Mouse (Mus musculus) MEL (cell line): ENCODE results near the gene Frmd4a. TPM values are rescaled to one million over a fixed set of nuclear protein-coding genes. Genes with fewer than 3 reads are reported as not detected.

Experiments used
- DNase-seq: peaks from one replicate; pipeline ENCODE4 v3.0.0; 2011; ENCODE audit warnings: low read depth, low spot score
- H3K27ac ChIP-seq: 2 replicates; pipeline ENCODE4 v1.5.1; 2012; ENCODE audit warnings: low read depth, mild to moderate bottlenecking, control low read depth, low read length, moderate library complexity; ENCODE audit not compliant: control insufficient read depth
- H3K27me3 ChIP-seq, 2 experiments: fragments of 150-350 bp in 1 of 2; sonication (generic) in 1 of 2; 2 replicates each; pipeline ENCODE4 v1.6.1; 2012; ENCODE audit warnings: low read length in 2 of 2, mild to moderate bottlenecking in 2 of 2, improper control_type of control experiment in 1 of 2, moderate library complexity in 1 of 2; ENCODE audit not compliant: insufficient read depth in 2 of 2, control insufficient read depth in 1 of 2
- H3K36me3 ChIP-seq, 2 experiments: 2 replicates each; pipeline ENCODE4 v1.6.1; 2012 to 2014; ENCODE audit warnings: low read length in 2 of 2, improper control_type of control experiment in 1 of 2, inconsistent platforms in 1 of 2, mild to moderate bottlenecking in 1 of 2; ENCODE audit not compliant: insufficient read depth in 2 of 2, control insufficient read depth in 1 of 2
- H3K4me1 ChIP-seq, 2 experiments: fragments of 150-350 bp in 1 of 2; sonication (generic) in 1 of 2; 2 replicates each; pipeline ENCODE4 v1.6.1; 2012; ENCODE audit warnings: low read length in 2 of 2, improper control_type of control experiment in 1 of 2, mild to moderate bottlenecking in 1 of 2; ENCODE audit not compliant: insufficient read depth in 2 of 2, control insufficient read depth in 1 of 2
- H3K4me3 ChIP-seq, 2 experiments: fragments of 150-350 bp in 1 of 2; sonication (generic) in 1 of 2; 2 replicates each; pipeline ENCODE4 v1.5.1; 2012; ENCODE audit warnings: low read depth in 2 of 2, low read length in 2 of 2, mild to moderate bottlenecking in 2 of 2, moderate library complexity in 2 of 2, control low read depth in 1 of 2, improper control_type of control experiment in 1 of 2; ENCODE audit not compliant: control insufficient read depth in 1 of 2, insufficient read depth in 1 of 2
- H3K79me2 ChIP-seq: 2 replicates; pipeline ENCODE4 v1.6.1; 2012; ENCODE audit warnings: mild to moderate bottlenecking, low read length, moderate library complexity; ENCODE audit not compliant: control insufficient read depth, poor library complexity, insufficient read depth
- H3K9ac ChIP-seq: 2 replicates; pipeline ENCODE4 v1.6.1; 2012; ENCODE audit warnings: low read depth, mild to moderate bottlenecking, control low read depth, low read length, moderate library complexity; ENCODE audit not compliant: control insufficient read depth, poor library complexity, severe bottlenecking
- H3K9me3 ChIP-seq: fragments of 150-350 bp; sonication (generic); replicated peaks from 2 replicates; pipeline ENCODE4 v1.6.1; 2012; ENCODE audit warnings: mild to moderate bottlenecking, low read length, improper control_type of control experiment, moderate library complexity; ENCODE audit not compliant: insufficient read depth
- E2F4 ChIP-seq: IDR thresholded peaks from 2 replicates; pipeline ENCODE4 v1.6.1; 2011; ENCODE audit warnings: low read depth, low read length, improper control_type of control experiment, borderline replicate concordance
- ELF1 ChIP-seq: IDR thresholded peaks from 2 replicates; pipeline ENCODE4 v1.6.1; 2014; ENCODE audit warnings: low read depth, mild to moderate bottlenecking, inconsistent platforms, low read length, improper control_type of control experiment, moderate library complexity
- GATA1 ChIP-seq: IDR thresholded peaks from 2 replicates; pipeline ENCODE4 v1.6.1; 2011; ENCODE audit warnings: low read depth, low read length, improper control_type of control experiment
- KAT2A ChIP-seq: conservative IDR thresholded peaks from 2 replicates; pipeline ENCODE4 v1.6.1; 2012; ENCODE audit warnings: low read depth, low read length, improper control_type of control experiment, inconsistent platforms
- MAX ChIP-seq: IDR thresholded peaks from 2 replicates; pipeline ENCODE4 v1.6.1; 2011; ENCODE audit warnings: low read length, improper control_type of control experiment
- MAZ ChIP-seq: IDR thresholded peaks from 2 replicates; pipeline ENCODE4 v1.6.1; 2012; ENCODE audit warnings: low read depth, mild to moderate bottlenecking, inconsistent platforms, low read length, improper control_type of control experiment
- MXI1 ChIP-seq: IDR thresholded peaks from 2 replicates; pipeline ENCODE4 v1.6.1; 2011; ENCODE audit warnings: mild to moderate bottlenecking, low read depth, low read length, improper control_type of control experiment
- NELFE ChIP-seq: IDR thresholded peaks from 2 replicates; pipeline ENCODE4 v1.6.1; 2011; ENCODE audit warnings: low read depth, low read length, improper control_type of control experiment
- RCOR1 ChIP-seq: IDR thresholded peaks from 2 replicates; pipeline ENCODE4 v1.6.1; 2012; ENCODE audit warnings: low read depth, mild to moderate bottlenecking, inconsistent platforms, low read length, improper control_type of control experiment
- SIN3A ChIP-seq: IDR thresholded peaks from 2 replicates; pipeline ENCODE4 v1.6.1; 2012; ENCODE audit warnings: low read length, improper control_type of control experiment, inconsistent platforms
- UBTF ChIP-seq: IDR thresholded peaks from 2 replicates; pipeline ENCODE4 v1.6.1; 2012; ENCODE audit warnings: low read depth, mild to moderate bottlenecking, inconsistent platforms, low read length, improper control_type of control experiment, moderate library complexity, borderline replicate concordance; ENCODE audit not compliant: insufficient read depth
- USF1 ChIP-seq: IDR thresholded peaks from 2 replicates; pipeline ENCODE4 v1.6.1; 2014; ENCODE audit warnings: low read depth, mild to moderate bottlenecking, inconsistent platforms, low read length, improper control_type of control experiment, moderate library complexity
- USF2 ChIP-seq, 2 experiments: IDR thresholded peaks; 2 replicates each; pipeline ENCODE4 v1.6.1; 2011 to 2012; ENCODE audit warnings: improper control_type of control experiment in 2 of 2, low read length in 2 of 2, borderline replicate concordance in 1 of 2, inconsistent platforms in 1 of 2, low read depth in 1 of 2, mild to moderate bottlenecking in 1 of 2; ENCODE audit not compliant: insufficient read depth in 1 of 2
- ZC3H11A ChIP-seq: IDR thresholded peaks from 2 replicates; pipeline ENCODE4 v1.6.1; 2012; ENCODE audit warnings: low read depth, mild to moderate bottlenecking, inconsistent platforms, low read length, improper control_type of control experiment
- ZMIZ1 ChIP-seq: IDR thresholded peaks from 2 replicates; pipeline ENCODE4 v1.6.1; 2012; ENCODE audit warnings: low read depth, mild to moderate bottlenecking, inconsistent platforms, low read length, improper control_type of control experiment, moderate library complexity
- ZNF384 ChIP-seq: IDR thresholded peaks from 2 replicates; pipeline ENCODE4 v1.6.1; 2012; ENCODE audit warnings: low read depth, mild to moderate bottlenecking, inconsistent platforms, low read length, improper control_type of control experiment
- polyA plus RNA-seq, 2 experiments: library from polyadenylated mRNA; stranded (reverse) in 1 of 2; unstranded in 1 of 2; fragments of >175 nt in 1 of 2; fragments of >200 nt in 1 of 2; gene quantifications; 2 replicates each; pipeline versions ENCODE4 v1.2.1 to v1.2.4; 2012; ENCODE audit warnings: low replicate concordance in 2 of 2, low read depth in 1 of 2; ENCODE audit not compliant: insufficient read length in 2 of 2, insufficient read depth in 1 of 2, missing spikeins in 1 of 2
- total RNA-seq: library from RNA; depleted of rRNA; stranded (reverse); fragments of 300-350 nt; gene quantifications from 2 replicates; pipeline ENCODE4 v1.2.3, GENCODE M21; 2012; rRNA removed

Frmd4a gene
- 6.4 TPM in 2 replicates for total RNA-seq
- 10 to 100 TPM in 1 of 2 experiments, not detected in 1; 14.4 TPM for polyA plus RNA-seq

DNA sequence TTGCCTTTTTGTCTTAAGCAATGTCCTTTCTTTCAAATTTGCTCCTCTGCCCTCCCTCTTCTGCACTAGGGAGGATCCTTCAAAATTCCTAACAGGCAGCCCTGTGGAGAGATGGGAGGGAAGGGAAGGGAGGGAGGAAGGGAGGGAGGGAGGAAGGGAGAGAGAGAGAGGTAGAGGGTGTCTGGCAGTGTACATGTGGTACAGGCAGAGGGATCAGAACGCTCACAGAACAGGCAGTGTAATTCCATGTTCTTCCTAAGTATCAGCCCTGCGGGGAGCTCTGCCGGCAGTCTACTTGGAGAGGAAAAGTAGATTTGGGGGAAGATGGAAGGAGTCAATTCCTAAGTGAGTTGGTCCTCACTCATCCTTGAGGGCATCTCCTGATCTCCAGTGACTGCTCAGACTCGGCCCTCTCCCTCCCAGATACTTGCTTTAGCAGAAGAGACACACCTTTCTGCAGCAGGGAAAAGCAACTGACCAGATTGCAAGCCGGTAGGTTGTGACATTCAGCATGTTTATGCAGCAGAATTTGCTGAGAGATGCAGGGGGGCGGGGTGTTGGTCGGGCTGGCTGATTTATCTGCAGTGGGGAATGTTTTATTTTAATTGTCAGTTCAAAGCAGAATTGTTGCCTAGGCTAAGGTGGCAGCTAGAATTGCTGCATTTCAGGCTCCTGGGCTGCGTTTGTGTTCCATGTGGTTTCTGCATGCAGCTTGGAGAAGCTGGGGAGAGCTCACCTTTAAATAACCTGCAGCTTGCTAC lies at the start of gene Frmd4a:
Gene Frmd4a (plus strand): TSS at position 190 of the 761 bp plus-strand sequence.
- Histone ChIP-seq H3K4me3 (no peak within 1 kb of the TSS), H3K36me3 (no peaks in the 10 kb centered on the region), H3K9ac (no peak within 1 kb of the TSS), H3K9me3 (no peaks in the 10 kb centered on the region), H3K27ac (no peak within 1 kb of the TSS), H3K4me1 (no peaks in the 10 kb centered on the region), H3K27me3 (no peaks in the 10 kb centered on the region), H3K79me2 (no peaks in the 10 kb centered on the region)
- no peak for TF ChIP-seq USF1
- TF ChIP-seq MAX: no peak
- TF ChIP-seq USF2 (IDR thresholded peaks at IDR 0.05; ENCODE audit: borderline replicate concordance in 1 of 2, insufficient read depth in 1 of 2, low read depth in 1 of 2, low read length in 2 of 2): no peak
- TF ChIP-seq ELF1: no peak
- TF ChIP-seq MAZ: no peak
- no peak for TF ChIP-seq KAT2A
- DNase-seq: no peak

DNA sequence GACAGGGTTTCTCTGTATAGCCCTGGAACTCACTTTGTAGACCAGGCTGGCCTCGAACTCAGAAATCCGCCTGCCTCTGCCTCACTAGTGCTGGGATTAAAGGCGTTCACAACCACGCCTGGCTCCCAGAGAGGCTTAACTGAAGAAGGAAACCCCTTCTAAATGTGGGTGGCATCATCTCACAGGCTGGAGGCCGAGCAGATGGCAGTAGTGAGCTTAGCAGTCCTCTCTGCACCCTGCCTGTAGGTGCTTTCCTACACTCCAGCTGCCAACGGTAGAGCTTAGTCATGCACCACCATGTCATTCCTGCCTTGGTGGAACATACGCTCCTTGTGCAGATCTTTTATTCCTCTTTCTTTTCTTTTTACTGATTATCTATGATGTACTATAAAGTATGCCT lies 28.6 kb upstream of the Frmd4a start:
- Histone ChIP-seq H3K9me3 (no peaks in the 10 kb centered on the region), H3K4me3 (no peak overlapping the region), H3K9ac (no peak overlapping the region), H3K79me2 (no peaks in the 10 kb centered on the region), H3K4me1 (no peaks in the 10 kb centered on the region), H3K27ac (no peak overlapping the region), H3K27me3 (no peaks in the 10 kb centered on the region), H3K36me3 (no peaks in the 10 kb centered on the region)
- TF ChIP-seq E2F4 (no peak), NELFE (no peak), UBTF (no peak), ELF1 (no peak), ZC3H11A (no peak), MXI1 (no peak), RCOR1 (no peak), ZNF384 (no peak), GATA1 (no peak), ZMIZ1 (no peak), SIN3A (no peak), MAZ (no peak)
- no peak for DNase-seq
